Mouse (Mus musculus): Measurements from ENCODE around the gene Brca2. TPM values are rescaled to one million over a fixed set of nuclear protein-coding genes. Genes with fewer than 3 reads are reported as not detected.

Brca2 gene
- polyA plus RNA-seq, 1 experiment from 2014 or later = 25.4 TPM

DNA sequence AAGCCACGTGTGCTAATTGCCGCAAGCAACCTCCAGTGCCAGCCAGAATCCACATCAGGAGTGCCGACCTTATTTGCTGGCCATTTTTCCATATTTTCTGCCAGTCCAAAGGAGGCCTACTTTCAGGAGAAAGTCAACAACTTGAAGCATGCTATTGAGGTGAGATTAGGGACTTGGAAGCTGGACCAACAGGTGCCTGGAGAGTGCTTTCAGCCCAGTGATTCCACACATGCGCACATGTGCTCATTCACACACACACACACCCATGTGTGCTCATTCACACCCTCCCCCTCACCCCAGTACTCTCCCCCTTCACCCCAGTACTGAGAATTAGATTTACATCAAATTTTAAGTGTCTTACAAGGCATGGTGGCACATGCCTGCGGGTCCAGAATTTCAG lies 44.5 kb downstream of the Brca2 start:
- Histone ChIP-seq H3K4me1 (no peaks in the 10 kb centered on the region), H3K36me3 (peaks cover 71% of the 10 kb centered on the region), H3K4me3 (no peak overlapping the region), H3K9ac (no peak overlapping the region), H3K27me3 (no peaks in the 10 kb centered on the region), H3K4me2 (replicated peaks) (no peak overlapping the region), H3K9me3 (no peaks in the 10 kb centered on the region), H3K27ac (no peak overlapping the region)
- WGBS = 86% methylated on average over 5 of the region's 5 CpGs
- no peak for ATAC-seq (ENCODE audit: low FRiP score, low read depth)

GRCm38 (mm10) chr5:150570496-150571219 lies 48.2 kb downstream of the Brca2 start:
- Histone ChIP-seq H3K27ac (no peak overlapping the region), H3K4me3 (no peak overlapping the region)

GRCm38 (mm10) chr5:150574403-150574802 lies 52.0 kb downstream of the Brca2 start:
- Histone ChIP-seq H3K4me3 (no peak overlapping the region), H3K4me2 (replicated peaks) (no peak overlapping the region), H3K9ac (no peak overlapping the region), H3K9me3 (no peaks in the 10 kb centered on the region), H3K36me3 (peaks cover 32% of the 10 kb centered on the region), H3K27me3 (no peaks in the 10 kb centered on the region), H3K27ac (no peak overlapping the region), H3K4me1 (peaks cover 7% of the 10 kb centered on the region; the same call in 1 of the 2 replicates)
- 93% methylated on average over 3 of the region's 3 CpGs for WGBS
- ATAC-seq (ENCODE audit: low FRiP score, low read depth) = no peak

More at GRCm38 (mm10) chr5:150570496-150571219, 48.2 kb downstream of the Brca2 start:
- no peaks in the 10 kb centered on the region for H3K4me1 ChIP-seq
- no peaks in the 10 kb centered on the region for H3K9me3 ChIP-seq
- H3K27me3 ChIP-seq = no peaks in the 10 kb centered on the region
- 91% methylated on average over 11 of the region's 11 CpGs for WGBS
- H3K36me3 ChIP-seq = peaks cover 63% of the 10 kb centered on the region
- no peak overlapping the region for H3K4me2 ChIP-seq (replicated peaks)
- H3K9ac ChIP-seq = no peak overlapping the region
- no peak for ATAC-seq (ENCODE audit: low FRiP score, low read depth)

- Histone ChIP-seq H3K27ac (no peak overlapping the region), H3K9ac (no peak overlapping the region), H3K4me1 (peaks cover 7% of the 10 kb centered on the region; the same call in 1 of the 2 replicates), H3K4me3 (no peak overlapping the region), H3K36me3 (peaks cover 27% of the 10 kb centered on the region), H3K4me2 (replicated peaks) (no peak overlapping the region), H3K27me3 (no peaks in the 10 kb centered on the region), H3K9me3 (no peaks in the 10 kb centered on the region)
- ATAC-seq (ENCODE audit: low FRiP score, low read depth) = no peak
- WGBS = 69% methylated on average over 5 of the region's 5 CpGs
Measured at GRCm38 (mm10) chr5:150574885-150575284, 52.5 kb downstream of the Brca2 start.

- no peak overlapping the region for H3K4me3 ChIP-seq
- no peak overlapping the region for H3K4me2 ChIP-seq (replicated peaks)
- no peaks in the 10 kb centered on the region for H3K9me3 ChIP-seq
- WGBS = 82% methylated on average over 11 of the region's 11 CpGs
- no peak for ATAC-seq (ENCODE audit: low FRiP score, low read depth)
- no peaks in the 10 kb centered on the region for H3K27me3 ChIP-seq
- H3K27ac ChIP-seq = no peak overlapping the region
- H3K4me1 ChIP-seq = peaks cover 7% of the 10 kb centered on the region; the same call in 1 of the 2 replicates
- H3K9ac ChIP-seq = no peak overlapping the region
- H3K36me3 ChIP-seq = peaks cover 15% of the 10 kb centered on the region
Measured at GRCm38 (mm10) chr5:150576832-150577231, 54.4 kb downstream of the Brca2 start.

GRCm38 (mm10) chr5:150578613-150579171 lies 56.3 kb downstream of the Brca2 start:
- ATAC-seq (ENCODE audit: low FRiP score, low read depth) = no peak
- Histone ChIP-seq H3K27me3 (no peaks in the 10 kb centered on the region), H3K27ac (no peak overlapping the region), H3K9me3 (no peaks in the 10 kb centered on the region), H3K4me2 (replicated peaks) (no peak overlapping the region), H3K9ac (no peak overlapping the region), H3K4me1 (peaks cover 7% of the 10 kb centered on the region; the same call in 1 of the 2 replicates), H3K36me3 (no peaks in the 10 kb centered on the region), H3K4me3 (no peak overlapping the region)
- WGBS = 56% methylated on average over 6 of the region's 6 CpGs

GRCm38 (mm10) chr5:150581180-150581579 lies 58.8 kb downstream of the Brca2 start:
- H3K9me3 ChIP-seq = no peaks in the 10 kb centered on the region
- no peak overlapping the region for H3K27ac ChIP-seq
- whole genome bisulfite sequencing = 75% methylated on average over 6 of the region's 6 CpGs
- no peaks in the 10 kb centered on the region for H3K36me3 ChIP-seq
- no peak for ATAC-seq (ENCODE audit: low FRiP score, low read depth)
- no peak overlapping the region for H3K4me3 ChIP-seq
- H3K27me3 ChIP-seq = no peaks in the 10 kb centered on the region
- no peak overlapping the region for H3K9ac ChIP-seq
- H3K4me2 ChIP-seq (replicated peaks) = no peak overlapping the region
- H3K4me1 ChIP-seq = peaks cover 7% of the 10 kb centered on the region; the same call in 1 of the 2 replicates

DNA sequence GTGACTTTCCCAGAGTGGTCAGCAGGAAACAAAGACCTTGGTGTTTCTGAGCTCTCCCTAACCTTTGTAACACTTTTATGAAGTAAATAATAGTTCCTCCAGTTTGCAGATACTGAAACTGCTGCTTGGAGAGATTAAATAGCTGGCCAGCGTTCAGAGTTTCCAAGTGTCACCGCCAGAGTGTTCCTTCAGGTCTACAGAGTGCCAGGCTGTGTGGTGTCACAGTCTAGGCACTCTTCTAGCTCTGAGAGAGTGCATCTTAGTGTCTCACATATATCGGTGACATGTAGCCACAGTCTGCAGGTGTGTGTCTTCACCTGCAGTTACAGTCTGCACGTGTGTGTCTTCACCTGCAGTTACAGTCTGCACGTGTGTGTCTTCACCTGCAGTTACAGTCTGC lies 60.8 kb downstream of the Brca2 start:
- WGBS = 82% methylated on average over 5 of the region's 5 CpGs
- Histone ChIP-seq H3K36me3 (no peaks in the 10 kb centered on the region), H3K27me3 (no peaks in the 10 kb centered on the region), H3K4me2 (replicated peaks) (no peak overlapping the region), H3K9ac (no peak overlapping the region), H3K4me1 (peaks cover 7% of the 10 kb centered on the region; the same call in 1 of the 2 replicates), H3K27ac (no peak overlapping the region), H3K4me3 (no peak overlapping the region), H3K9me3 (no peaks in the 10 kb centered on the region)
- no peak for ATAC-seq (ENCODE audit: low FRiP score, low read depth)

DNA sequence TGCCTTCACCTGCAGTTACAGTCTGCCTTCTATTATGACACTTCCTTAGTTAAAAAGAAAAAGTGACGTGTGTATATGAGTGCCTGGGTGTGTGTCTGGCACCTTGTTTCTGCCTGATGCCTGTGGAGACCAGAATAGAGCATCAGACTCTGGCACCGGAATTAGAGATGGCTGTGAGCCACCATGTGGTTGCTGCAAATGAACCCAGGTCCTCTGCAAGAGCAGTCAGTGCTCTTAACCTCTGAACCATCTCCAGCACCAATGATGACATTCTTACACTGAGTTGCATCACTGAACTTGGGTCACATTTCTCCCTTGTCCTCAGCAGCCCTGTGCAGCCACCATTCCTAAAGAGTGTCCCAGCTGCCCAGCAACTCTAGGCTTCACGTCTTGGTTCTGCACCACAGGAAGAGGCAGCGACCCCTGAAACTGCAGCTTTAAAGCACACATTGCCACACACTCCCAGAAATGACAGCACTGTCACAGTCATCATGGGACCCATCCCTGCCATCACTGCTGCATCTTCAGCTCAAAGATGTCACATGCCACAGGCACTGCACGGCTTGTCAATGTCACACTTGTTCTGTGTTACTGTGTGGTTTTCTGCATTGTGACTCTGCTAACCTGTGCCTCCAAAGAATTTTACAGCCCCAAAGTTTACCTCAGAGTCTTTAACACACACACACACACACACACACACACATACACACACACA lies 61.3 kb downstream of the Brca2 start:
- H3K36me3 ChIP-seq = no peaks in the 10 kb centered on the region
- 73% methylated on average over 5 of the region's 5 CpGs for WGBS
- H3K27ac ChIP-seq = no peak overlapping the region
- ATAC-seq (ENCODE audit: low FRiP score, low read depth) = no peak
- H3K9ac ChIP-seq = no peak overlapping the region
- H3K27me3 ChIP-seq = no peaks in the 10 kb centered on the region
- no peaks in the 10 kb centered on the region for H3K9me3 ChIP-seq
- H3K4me1 ChIP-seq = peaks cover 3% of the 10 kb centered on the region; the same call in 1 of the 2 replicates
- no peak overlapping the region for H3K4me3 ChIP-seq
- H3K4me2 ChIP-seq (replicated peaks) = no peak overlapping the region

- Histone ChIP-seq H3K27me3 (no peaks in the 10 kb centered on the region), H3K4me3 (no peak overlapping the region), H3K9me3 (no peaks in the 10 kb centered on the region), H3K9ac (no peak overlapping the region), H3K4me2 (replicated peaks) (no peak overlapping the region), H3K36me3 (no peaks in the 10 kb centered on the region), H3K4me1 (no peaks in the 10 kb centered on the region), H3K27ac (no peak overlapping the region)
- WGBS = 39% methylated on average over 6 of the region's 6 CpGs
- no peak for ATAC-seq (ENCODE audit: low FRiP score, low read depth)
Measured at GRCm38 (mm10) chr5:150584337-150584729, 61.9 kb downstream of the Brca2 start.

GRCm38 (mm10) chr5:150589945-150590344 lies 67.5 kb downstream of the Brca2 start:
- WGBS = 83% methylated on average over 2 of the region's 2 CpGs

GRCm38 (mm10) chr5:150592186-150592903 lies 69.9 kb downstream of the Brca2 start:
- peaks cover 43% of the 10 kb centered on the region for H3K27me3 ChIP-seq
- peak overlapping the region; percentile 83; the same call in 1 of the 2 replicates for H3K4me3 ChIP-seq
- H3K9me3 ChIP-seq = no peaks in the 10 kb centered on the region
- peaks cover 12% of the 10 kb centered on the region for H3K4me1 ChIP-seq
- H3K9ac ChIP-seq = no peak overlapping the region
- H3K36me3 ChIP-seq = no peaks in the 10 kb centered on the region
- H3K4me2 ChIP-seq (replicated peaks) = peak overlapping the region; percentile 99
- no peak for ATAC-seq (ENCODE audit: low FRiP score, low read depth)
- H3K27ac ChIP-seq = no peak overlapping the region
- WGBS = 73% methylated on average over 13 of the region's 13 CpGs

More at GRCm38 (mm10) chr5:150589945-150590344, 67.5 kb downstream of the Brca2 start:
- H3K4me3 ChIP-seq = no peak overlapping the region
- H3K36me3 ChIP-seq = no peaks in the 10 kb centered on the region
- H3K9ac ChIP-seq = no peak overlapping the region
- no peaks in the 10 kb centered on the region for H3K9me3 ChIP-seq
- peaks cover 24% of the 10 kb centered on the region for H3K27me3 ChIP-seq
- H3K4me2 ChIP-seq (replicated peaks) = no peak overlapping the region
- H3K4me1 ChIP-seq = peaks cover 11% of the 10 kb centered on the region
- H3K27ac ChIP-seq = no peak overlapping the region
- ATAC-seq (ENCODE audit: low FRiP score, low read depth) = no peak

All from limb, embryonic 13.5 days (tissue).